Mouse (Mus musculus) spleen, adult 2 months (tissue): ENCODE results near the gene Atg9b. TPM values are rescaled to one million over a fixed set of nuclear protein-coding genes. Genes with fewer than 3 reads are reported as not detected.

Experiments used
- DNase-seq, 2 experiments: peaks; one replicate each; pipeline versions ENCODE4 v3.0.0 to v3.0.0-alpha.2; 2012 to 2021; ENCODE audit warnings: low spot score in 2 of 2, low read depth in 1 of 2
- H3K27ac ChIP-seq: fragments of 200-500 bp; 2 replicates; pipeline ENCODE4 v1.5.1; 2012; ENCODE audit warnings: low read length, inconsistent platforms; ENCODE audit not compliant: insufficient read depth
- H3K27me3 ChIP-seq: fragments of 200-500 bp; 2 replicates; pipeline ENCODE4 v1.6.1; 2012; ENCODE audit warnings: mild to moderate bottlenecking, moderate library complexity, low read length, inconsistent platforms; ENCODE audit not compliant: control insufficient read depth, insufficient read depth
- H3K36me3 ChIP-seq: fragments of 200-500 bp; 2 replicates; pipeline ENCODE4 v1.6.1; 2012; ENCODE audit warnings: mild to moderate bottlenecking, low read length, inconsistent platforms; ENCODE audit not compliant: control insufficient read depth, insufficient read depth
- H3K4me1 ChIP-seq: fragments of 200-500 bp; 2 replicates; pipeline ENCODE4 v1.6.1; 2011; ENCODE audit warnings: inconsistent platforms; ENCODE audit not compliant: control insufficient read depth, insufficient read depth, insufficient read length
- H3K4me3 ChIP-seq: fragments of 200-500 bp; 2 replicates; pipeline ENCODE4 v1.5.1; 2011; ENCODE audit warnings: mild to moderate bottlenecking, inconsistent platforms; ENCODE audit not compliant: insufficient read depth, insufficient read length; ENCODE audit errors: extremely low read depth
- CTCF ChIP-seq: fragments of 200-500 bp; IDR thresholded peaks from 2 replicates; pipeline ENCODE4 v1.5.1; 2011; ENCODE audit warnings: mild to moderate bottlenecking, inconsistent platforms; ENCODE audit not compliant: insufficient read depth, insufficient read length, insufficient replicate concordance; ENCODE audit errors: extremely low read depth
- POLR2A ChIP-seq: fragments of 200-500 bp; IDR thresholded peaks from 2 replicates; pipeline ENCODE4 v1.6.1; 2011; ENCODE audit warnings: low read depth, low read length, inconsistent platforms
- WGBS: fragments of 180-500 bp; shearing (Covaris S2); methylation state at CpG from one replicate; pipeline ENCODE4 v1.1.7; 2018; 5-methylcytosine and 5-hydroxymethylcytosine counted together
- polyA plus RNA-seq: library from polyadenylated mRNA; depleted of rRNA; stranded (reverse); fragments of >200 nt; gene quantifications from 2 replicates; pipeline ENCODE4 v1.2.3, GENCODE M21; 2012; rRNA removed

Atg9b gene
- polyA plus RNA-seq, 1 experiment, result 0.71 TPM

DNA sequence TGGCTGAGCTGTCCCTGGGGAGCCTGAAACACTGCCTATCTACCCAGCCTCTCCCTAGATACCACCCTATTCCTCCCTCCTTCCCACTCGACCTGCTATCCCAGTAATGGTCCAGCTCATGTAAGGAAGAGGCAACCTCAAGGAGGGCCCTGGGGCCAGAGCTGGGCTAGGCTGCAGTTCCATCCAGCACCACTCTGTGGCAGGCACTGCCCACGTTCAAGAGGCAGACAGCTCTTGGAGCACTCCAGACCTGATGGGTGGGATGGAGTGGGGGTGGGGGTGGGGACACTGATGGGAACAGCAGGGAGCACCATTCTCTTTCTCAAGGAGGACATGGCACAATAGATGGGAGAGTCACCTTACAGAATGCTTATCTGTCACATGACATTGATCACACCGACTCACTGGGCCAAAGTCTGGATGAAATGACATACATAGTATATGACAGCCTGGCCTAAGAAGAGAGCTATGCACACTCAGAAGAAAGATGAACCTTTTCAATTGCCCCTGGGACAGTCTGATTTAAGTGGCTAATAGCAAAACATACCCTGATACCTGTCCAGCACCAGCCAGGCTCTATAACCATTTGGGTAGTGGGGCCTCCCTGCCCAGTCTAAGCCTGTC, 55.9 kb downstream of the Atg9b start:
- DNase-seq, result no peak
- WGBS, result 39% methylated on average over 3 of the region's 3 CpGs
- TF ChIP-seq POLR2A, result no peak
- TF ChIP-seq CTCF, result peak; percentile 59; the same call in 1 of the 2 replicates
- Histone ChIP-seq H3K4me3 (no peak overlapping the region), H3K4me1 (no peaks in the 10 kb centered on the region; the same call in 1 of the 2 replicates), H3K36me3 (no peaks in the 10 kb centered on the region), H3K27ac (no peak overlapping the region), H3K27me3 (no peaks in the 10 kb centered on the region)

DNA sequence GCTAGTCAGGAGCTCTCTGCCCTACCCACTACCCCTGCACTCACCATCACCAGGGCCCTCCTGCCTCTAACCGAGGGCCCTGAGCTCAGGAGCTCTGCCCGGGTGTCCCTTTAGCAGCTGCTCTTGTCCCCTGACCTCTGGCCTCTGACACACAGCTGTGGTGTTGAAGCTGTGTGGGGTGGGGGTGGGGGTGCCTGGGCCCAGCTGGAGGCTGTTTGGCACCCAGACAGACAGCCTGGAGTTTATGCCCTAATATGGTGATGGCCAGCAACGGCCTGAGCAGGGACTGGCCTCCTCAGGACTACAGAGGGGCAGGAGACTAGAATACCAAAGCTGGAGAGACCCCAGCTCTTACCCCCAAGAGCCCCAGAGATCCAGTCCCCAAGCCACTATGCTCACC, 57.2 kb downstream of the Atg9b start:
- H3K36me3 ChIP-seq, result no peaks in the 10 kb centered on the region
- H3K27me3 ChIP-seq, result no peaks in the 10 kb centered on the region
- TF ChIP-seq POLR2A, result no peak
- TF ChIP-seq CTCF, result no peak
- no peaks in the 10 kb centered on the region; the same call in 1 of the 2 replicates for H3K4me1 ChIP-seq
- H3K4me3 ChIP-seq, result no peak overlapping the region
- 69% methylated on average over 3 of the region's 3 CpGs for WGBS
- no peak overlapping the region for H3K27ac ChIP-seq
- DNase-seq, result no peak

Other genes with a start within 250 kb of the Atg9b start
- 3.6 and 4.5 TPM in 2 replicates for gene Nupl2, start 227.2 kb downstream of the Atg9b start, polyA plus RNA-seq
- gene Kcnh2, start 40.5 kb downstream of the Atg9b start, polyA plus RNA-seq, result 5.5 and 8.4 TPM in 2 replicates
- gene Nos3, start 27.3 kb downstream of the Atg9b start, polyA plus RNA-seq, result 8.4 and 8.5 TPM in 2 replicates
- gene Abcb8, start 1.5 kb upstream of the Atg9b start, polyA plus RNA-seq, result 31.3 and 35.7 TPM in 2 replicates
- 0.14 and 0.26 TPM in 2 replicates for gene Asic3, start 21.2 kb upstream of the Atg9b start, polyA plus RNA-seq
- 33.7 and 43.1 TPM in 2 replicates for gene Cdk5, start 31.4 kb upstream of the Atg9b start, polyA plus RNA-seq
- gene Slc4a2, start 31.7 kb upstream of the Atg9b start, polyA plus RNA-seq, result 47.5 and 50.5 TPM in 2 replicates
- gene Fastk, start 53.1 kb upstream of the Atg9b start, polyA plus RNA-seq, result 170 and 212 TPM in 2 replicates
- 61.2 and 77.4 TPM in 2 replicates for gene Tmub1, start 55.7 kb upstream of the Atg9b start, polyA plus RNA-seq
- 44.7 and 50.0 TPM in 2 replicates for gene Agap3, start 60.0 kb upstream of the Atg9b start, polyA plus RNA-seq
- gene Gbx1, start 135.1 kb upstream of the Atg9b start, polyA plus RNA-seq, result not detected in 2 replicates
- 0.07 and 0.08 TPM in 2 replicates for gene Asb10, start 148.8 kb upstream of the Atg9b start, polyA plus RNA-seq
- gene 4931409K22Rik, start 164.7 kb upstream of the Atg9b start, polyA plus RNA-seq, result not detected in 2 replicates
- 30.6 and 43.3 TPM in 2 replicates for gene Abcf2, start 185.3 kb upstream of the Atg9b start, polyA plus RNA-seq
- gene Chpf2, start 194.6 kb upstream of the Atg9b start, polyA plus RNA-seq, result 30.0 and 38.9 TPM in 2 replicates
- gene Smarcd3, start 232.3 kb upstream of the Atg9b start, polyA plus RNA-seq, result 2.5 and 3.4 TPM in 2 replicates